Mouse (Mus musculus): ENCODE data around the gene Ccdc113.
"Not testable (repeated sequence)": the region's sequence is repeated elsewhere in the genome, so short reads cannot be mapped to it uniquely, and the experiment has no call there.

Gene Ccdc113

GRCm38 (mm10) chr8:95542191-95542590 is 8.3 kb downstream of the Ccdc113 start:
- DNase-seq, result no peak

- DNase-seq, result no peak
These were observed 9.2 kb downstream of the Ccdc113 start for GRCm38 (mm10) chr8:95543065-95543464.

- DNase-seq, result no peak
These were observed 11.9 kb downstream of the Ccdc113 start for GRCm38 (mm10) chr8:95545815-95546214.

- no peak for DNase-seq
These were observed 13.1 kb downstream of the Ccdc113 start for GRCm38 (mm10) chr8:95546986-95547385.

- no peak for DNase-seq
These were observed 14.0 kb downstream of the Ccdc113 start for GRCm38 (mm10) chr8:95547931-95548330.

GRCm38 (mm10) chr8:95549871-95550829 is 16.3 kb downstream of the Ccdc113 start:
- DNase-seq, result peak; percentile 20

- no peak for DNase-seq
These were observed 17.7 kb downstream of the Ccdc113 start for GRCm38 (mm10) chr8:95551577-95551976.

- DNase-seq, result no peak
These were observed 22.1 kb downstream of the Ccdc113 start for GRCm38 (mm10) chr8:95555963-95556362.

- DNase-seq, result no peak
These were observed 32.3 kb downstream of the Ccdc113 start for GRCm38 (mm10) chr8:95566217-95566616.

GRCm38 (mm10) chr8:95566809-95567208 is 32.9 kb downstream of the Ccdc113 start:
- no peak for DNase-seq

- DNase-seq, result no peak
These were observed 39.3 kb downstream of the Ccdc113 start for GRCm38 (mm10) chr8:95573146-95573545.

- DNase-seq, result no peak
These were observed 42.4 kb downstream of the Ccdc113 start, which contains the start of gene Prss54 for GRCm38 (mm10) chr8:95576240-95576639. Prss54 (minus strand) TSS chr8:95576340.

GRCm38 (mm10) chr8:95587339-95587738 is 53.5 kb downstream of the Ccdc113 start:
- no peak for DNase-seq

GRCm38 (mm10) chr8:95589282-95589681 is 55.4 kb downstream of the Ccdc113 start:
- no peak for DNase-seq

GRCm38 (mm10) chr8:95590539-95590938 is 56.7 kb downstream of the Ccdc113 start:
- DNase-seq, result no peak

GRCm38 (mm10) chr8:95592131-95592780 is 58.4 kb downstream of the Ccdc113 start:
- no peak for DNase-seq

- no peak for DNase-seq
These were observed 59.8 kb downstream of the Ccdc113 start for GRCm38 (mm10) chr8:95593439-95594393.

- DNase-seq, result no peak
These were observed 61.2 kb downstream of the Ccdc113 start for GRCm38 (mm10) chr8:95595131-95595530.

- DNase-seq, result no peak
These were observed 63.0 kb downstream of the Ccdc113 start for GRCm38 (mm10) chr8:95596841-95597241.

GRCm38 (mm10) chr8:95599861-95600260 is 66.0 kb downstream of the Ccdc113 start:
- DNase-seq, result peak; percentile 34

- no peak for DNase-seq
These were observed 67.4 kb downstream of the Ccdc113 start for GRCm38 (mm10) chr8:95601306-95601705.

- no peak for DNase-seq
These were observed 68.3 kb downstream of the Ccdc113 start for GRCm38 (mm10) chr8:95602168-95602567.

- not testable (repeated sequence) for DNase-seq
These were observed 72.6 kb downstream of the Ccdc113 start for GRCm38 (mm10) chr8:95606509-95606908.
